Comparison of ENCODE assay signal across 13 mouse cellular contexts in the genomic region with DNA sequence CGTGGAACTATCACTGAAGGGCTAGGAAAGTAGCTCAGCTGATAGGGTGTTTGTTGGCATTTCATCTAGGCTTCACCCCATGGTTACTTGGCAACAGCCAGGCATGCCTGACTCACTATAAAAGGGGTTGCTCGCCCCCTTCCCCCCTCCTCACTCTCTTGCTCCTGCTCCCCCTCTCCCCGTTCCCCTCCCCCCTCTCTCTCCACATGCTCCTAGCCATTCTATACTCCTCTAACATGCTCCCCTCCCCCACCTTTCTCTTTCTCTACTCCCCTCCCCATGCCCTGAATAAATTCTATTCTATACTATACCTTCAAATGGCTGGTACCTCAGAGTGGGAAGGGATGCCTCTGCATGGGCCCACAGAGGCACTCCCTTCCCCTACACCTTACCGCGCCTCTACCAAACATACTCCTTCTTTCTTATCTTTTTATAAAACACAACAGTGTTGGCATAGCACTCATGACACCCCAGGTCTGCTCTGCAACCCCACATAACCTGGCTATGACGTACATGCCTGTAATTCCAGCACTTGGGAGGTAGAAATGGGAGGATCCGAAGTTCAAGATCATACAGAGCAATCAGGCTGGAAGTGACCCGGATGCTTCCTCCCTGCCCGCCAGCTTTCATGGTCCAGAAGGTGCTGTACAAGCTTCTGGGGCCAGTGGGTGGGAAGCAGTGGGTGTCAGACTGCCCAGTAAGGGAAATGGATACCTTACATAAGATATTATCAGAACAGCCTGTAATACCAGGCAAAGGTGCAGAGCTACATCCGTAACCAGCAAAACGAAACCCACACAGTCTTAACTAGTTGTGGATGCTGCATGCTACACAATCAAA. TPM values are rescaled to one million over a fixed set of nuclear protein-coding genes. Genes with fewer than 3 reads are reported as not detected.
DNase-seq lines count a peak whose midpoint lies in the region.
"Had no signal": no experiment of that assay in that cellular context is flagged by ENCODE, and none has a peak within 500 bp of the region (broad histone marks: within the 10 kb centered on the region; RNA-seq: fewer than 3 reads in every experiment).

No protein-coding gene starts in this region.

- WGBS in midbrain, embryonic 10.5 days: 61% methylated on average over 10 of the region's 11 CpGs

- H3K4me1 ChIP-seq in midbrain, embryonic 10.5 days: peaks cover 22% of the 10 kb centered on the region
- H3K4me1 ChIP-seq: intestine, embryonic 15.5 days had no signal

- peak; percentile 16 to 42 for DNase-seq in cerebellum, postnatal 10 days
- no peak for DNase-seq in cerebellum, postnatal 4 days (ENCODE audit: low spot score in 2 of 2)
- DNase-seq in right cerebral cortex, postnatal 10 days (ENCODE audit: low spot score in 2 of 2): peak; percentile 49 to 62
- DNase-seq in right cerebral cortex, adult 2 months (ENCODE audit: low spot score in 2 of 2): no peak
- DNase-seq in midbrain, embryonic 10.5 days (ENCODE audit: low spot score): peak; percentile 70
- DNase-seq in thymus, postnatal 36 days: no peak
- no peak for DNase-seq in ovary, postnatal 10 days (ENCODE audit: low spot score)
- no peak for DNase-seq in cerebellum, adult 11-12 months
- DNase-seq: cerebellum, adult 11 months; thymus, postnatal 4 days had no signal

- H3K9me3 ChIP-seq in midbrain, embryonic 10.5 days (replicated peaks): peaks cover 10% of the 10 kb centered on the region; the same call in 1 of the 2 replicates
- H3K9me3 ChIP-seq: G1E; intestine, embryonic 15.5 days had no signal

- peak overlapping the region; percentile 80 for H3K27ac ChIP-seq in midbrain, embryonic 10.5 days (replicated peaks)
- H3K27ac ChIP-seq: intestine, embryonic 15.5 days; liver, embryonic 14.5 days had no signal

- no peak overlapping the region for H3K4me3 ChIP-seq in midbrain, embryonic 10.5 days
- H3K4me3 ChIP-seq: intestine, embryonic 15.5 days had no signal

- no peaks in the 10 kb centered on the region; the same call in 1 of the 2 replicates for H3K36me3 ChIP-seq in midbrain, embryonic 10.5 days
- H3K36me3 ChIP-seq: G1E; intestine, embryonic 15.5 days had no signal

- no peaks in the 10 kb centered on the region for H3K27me3 ChIP-seq in midbrain, embryonic 10.5 days (ENCODE audit: low read depth, poor library complexity, severe bottlenecking)
- H3K27me3 ChIP-seq: intestine, embryonic 15.5 days had no signal

RNA-seq across cellular contexts. Expression of a gene that starts 10.1 kb away (rescaled TPM):
- 1.1 and 2.2 TPM in 2 replicates for polyA plus RNA-seq in midbrain, embryonic 10.5 days (2016; fragmentation: Nextera tagmentation; extraction: Ambion mirVana)
- polyA plus RNA-seq: G1E had no signal

RNA-seq across cellular contexts. Expression of a gene that starts 23.9 kb away (rescaled TPM):
- polyA plus RNA-seq in midbrain, embryonic 10.5 days (2016; fragmentation: Nextera tagmentation; extraction: Ambion mirVana): 35.8 and 36.4 TPM in 2 replicates

Comparison
In these comparisons a context has a peak if more than half of its experiments do, and no peak if none do; other contexts are left out.
1. DNase-seq: peak in cerebellum, postnatal 10 days (2 of 2), right cerebral cortex, postnatal 10 days (2 of 2) and midbrain, embryonic 10.5 days (single experiment); none in cerebellum, postnatal 4 days (0 of 2), right cerebral cortex, adult 2 months (0 of 2), thymus, postnatal 36 days (0 of 2), ovary, postnatal 10 days (single experiment) and cerebellum, adult 11-12 months (single experiment).